Mouse (Mus musculus) heart, adult 2 months (tissue): Measurements from ENCODE around the gene Sult6b1. TPM values are rescaled to one million over a fixed set of nuclear protein-coding genes. Genes with fewer than 3 reads are reported as not detected.

Experiments used
- DNase-seq, 2 experiments: peaks; one replicate each; pipeline ENCODE4 v3.0.0; 2021
- H3K27ac ChIP-seq: fragments of 200-600 bp; 2 replicates; pipeline ENCODE4 v1.8.1; 2022
- H3K27me3 ChIP-seq: fragments of 200-500 bp; 2 replicates; pipeline ENCODE4 v1.6.1; 2012; ENCODE audit warnings: mild to moderate bottlenecking, low read length, inconsistent platforms, mixed read lengths; ENCODE audit not compliant: control insufficient read depth, insufficient read depth
- H3K36me3 ChIP-seq: fragments of 200-500 bp; 2 replicates; pipeline ENCODE4 v1.6.1; 2012; ENCODE audit warnings: low read length, inconsistent platforms; ENCODE audit not compliant: control insufficient read depth, insufficient read depth
- H3K4me1 ChIP-seq: fragments of 200-500 bp; 2 replicates; pipeline ENCODE4 v1.6.1; 2011; ENCODE audit warnings: low read length; ENCODE audit not compliant: control insufficient read depth, insufficient read depth
- H3K4me3 ChIP-seq: fragments of 200-600 bp; 2 replicates; pipeline ENCODE4 v1.8.1; 2022
- H3K79me2 ChIP-seq: fragments of 200-500 bp; replicated peaks from 2 replicates; pipeline ENCODE4 v1.6.1; 2012; ENCODE audit warnings: mild to moderate bottlenecking, inconsistent platforms, low read length, moderate library complexity, mixed read lengths; ENCODE audit not compliant: control insufficient read depth, insufficient read depth
- H3K9ac ChIP-seq: fragments of 200-500 bp; 2 replicates; pipeline ENCODE4 v1.6.1; 2012; ENCODE audit warnings: low read depth, mild to moderate bottlenecking, control low read depth, inconsistent platforms, low read length, mixed read lengths
- CTCF ChIP-seq: fragments of 200-600 bp; IDR thresholded peaks from 2 replicates; pipeline ENCODE4 v1.8.1; 2022; ENCODE audit warnings: antibody characterized with exemption, mild to moderate bottlenecking, moderate library complexity
- EP300 ChIP-seq: fragments of 200-500 bp; IDR thresholded peaks from 2 replicates; pipeline ENCODE4 v1.6.1; 2011; ENCODE audit warnings: low read depth, low read length, control low read depth; ENCODE audit not compliant: insufficient read depth
- POLR2A ChIP-seq: fragments of 200-500 bp; IDR thresholded peaks from 2 replicates; pipeline ENCODE4 v1.6.1; 2011; ENCODE audit warnings: mild to moderate bottlenecking, low read depth, low read length, control low read depth; ENCODE audit not compliant: insufficient read depth
- WGBS: fragments of 180-500 bp; shearing (Covaris S2); methylation state at CpG from one replicate; pipeline ENCODE4 v1.1.7; 2018; 5-methylcytosine and 5-hydroxymethylcytosine counted together
- intact Hi-C: fragments of 180-260 bp; cut with DNase I; formaldehyde crosslinking; loops from one replicate; pipeline ENCODE4 v1.15.1; 2025
- polyA plus RNA-seq: library from polyadenylated mRNA; depleted of rRNA; stranded (reverse); fragments of >200 nt; gene quantifications from 2 replicates; pipeline ENCODE4 v1.2.3, GENCODE M21; 2012
- total RNA-seq, 2 experiments: library from RNA; stranded (reverse); gene quantifications; 2 replicates each; pipeline ENCODE4 v1.2.3; 2021

Sult6b1 gene
- total and polyA plus RNA-seq, 3 experiments = not detected

DNA sequence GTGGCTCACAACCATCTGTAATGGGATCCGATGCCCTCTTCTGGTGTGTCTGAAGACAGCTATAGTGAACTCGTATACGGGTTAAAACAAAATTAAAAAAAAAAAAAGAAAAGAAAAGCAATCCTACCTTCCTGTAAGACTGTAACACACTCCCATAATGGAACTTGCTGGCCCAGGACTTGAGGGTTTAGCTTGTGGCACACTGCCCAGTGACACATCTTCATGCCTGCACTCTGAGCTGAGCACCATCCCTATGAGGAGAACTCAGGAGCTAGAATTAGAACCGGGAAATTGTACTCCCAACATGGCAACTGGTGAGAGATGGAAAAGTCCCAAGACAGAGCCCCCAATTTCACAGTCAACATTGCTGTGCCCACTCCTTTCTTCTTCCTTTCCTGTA, 23.5 kb downstream of the Sult6b1 start:
- intact Hi-C loops = no loop called here
- TF ChIP-seq CTCF (no peak), POLR2A (no peak), EP300 (no peak)
- Histone ChIP-seq H3K79me2 (no peaks in the 10 kb centered on the region), H3K4me1 (peaks cover 1% of the 10 kb centered on the region), H3K36me3 (0 out of 2 replicates have a peak, but pooled peaks cover 2% of the 10 kb centered on the region), H3K9ac (no peak overlapping the region), H3K4me3 (no peak overlapping the region), H3K27ac (no peak overlapping the region), H3K27me3 (no peaks in the 10 kb centered on the region)
- DNase-seq = no peak
- 88% methylated on average over 4 of the region's 4 CpGs for WGBS

DNA sequence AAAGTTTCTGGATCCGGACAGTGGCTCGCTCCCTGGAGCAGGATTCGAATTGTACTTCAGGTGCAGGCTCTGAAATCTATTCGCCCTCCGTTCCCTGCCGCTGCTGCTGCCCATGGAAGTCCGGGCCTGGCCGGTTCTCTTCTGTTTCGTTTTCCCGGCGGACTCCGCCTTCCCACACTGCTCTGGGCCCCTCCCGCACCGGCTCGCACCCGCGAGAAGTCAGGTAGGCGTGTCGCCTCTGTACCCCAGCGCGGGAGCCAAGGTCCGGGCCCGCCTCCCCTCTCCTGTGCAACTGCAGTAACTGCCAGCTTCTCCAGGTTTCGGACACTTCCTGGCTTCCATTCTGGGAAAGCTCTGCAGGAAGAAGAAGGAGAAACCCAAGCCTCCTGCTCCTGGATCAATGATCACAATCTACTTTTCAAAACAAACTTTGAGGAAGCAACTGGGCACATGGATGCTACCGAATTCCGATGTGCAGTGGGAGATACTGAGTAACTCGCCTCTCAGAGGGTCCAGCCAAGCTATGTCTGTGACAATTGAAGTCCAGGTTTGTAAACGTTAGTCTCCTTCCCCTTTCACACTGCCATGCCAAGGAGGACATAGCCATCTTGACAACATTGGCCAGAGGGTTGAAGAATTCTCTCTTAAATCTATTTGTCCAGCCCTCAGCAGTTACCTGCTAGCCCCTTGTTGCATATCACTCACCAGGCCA, 24.2 kb downstream of the Sult6b1 start, which contains the start of gene Eif2ak2:
TSS of gene Eif2ak2 (minus strand) at position 173 of the 712 bp plus-strand sequence.
- peak; percentile 86 to 89 for DNase-seq
- intact Hi-C loops = no loop called here
- Histone ChIP-seq H3K27ac (peak within 1 kb of the TSS; percentile 73), H3K4me1 (peaks cover 1% of the 10 kb centered on the region), H3K36me3 (0 out of 2 replicates have a peak, but pooled peaks cover 2% of the 10 kb centered on the region), H3K9ac (peak within 1 kb of the TSS; percentile 80), H3K79me2 (no peaks in the 10 kb centered on the region), H3K27me3 (no peaks in the 10 kb centered on the region), H3K4me3 (peak within 1 kb of the TSS; percentile 60)
- peak; percentile 81 for TF ChIP-seq POLR2A
- TF ChIP-seq CTCF = no peak
- TF ChIP-seq EP300 = no peak
- 1% methylated on average over 28 of the region's 28 CpGs for WGBS

DNA sequence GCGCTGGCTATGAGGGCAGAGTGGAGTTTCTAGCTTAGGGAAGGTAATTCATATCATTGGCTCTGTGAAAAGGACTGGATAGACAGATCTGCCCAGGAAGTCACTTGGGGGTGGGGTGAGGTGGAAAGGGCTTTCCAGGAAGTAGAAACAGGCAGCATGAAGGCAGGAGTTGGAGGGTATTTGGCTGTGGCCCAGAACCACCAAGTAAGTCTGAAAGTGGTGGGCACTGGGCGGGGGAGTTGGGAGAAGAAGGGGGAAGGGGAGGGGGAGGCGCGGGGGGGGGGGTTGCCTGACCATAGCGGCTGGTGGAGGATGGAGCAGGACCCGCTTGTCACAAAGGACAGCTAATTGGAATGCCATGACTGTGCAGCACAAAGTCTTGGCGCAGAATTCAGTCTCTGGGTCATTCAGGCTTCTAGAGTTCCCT, 24.9 kb downstream of the Sult6b1 start:
- 0 out of 2 replicates have a peak, but pooled peaks cover 2% of the 10 kb centered on the region for H3K36me3 ChIP-seq
- H3K9ac ChIP-seq = peak overlapping the region; percentile 80
- no peak for DNase-seq
- H3K4me1 ChIP-seq = peaks cover 1% of the 10 kb centered on the region
- no peak for TF ChIP-seq CTCF
- no peak for TF ChIP-seq EP300
- no peak for TF ChIP-seq POLR2A
- peak overlapping the region; percentile 73 for H3K27ac ChIP-seq
- H3K27me3 ChIP-seq = no peaks in the 10 kb centered on the region
- 5% methylated on average over 6 of the region's 7 CpGs for WGBS
- H3K4me3 ChIP-seq = peak overlapping the region; percentile 60
- intact Hi-C loops = no loop called here
- no peaks in the 10 kb centered on the region for H3K79me2 ChIP-seq

DNA sequence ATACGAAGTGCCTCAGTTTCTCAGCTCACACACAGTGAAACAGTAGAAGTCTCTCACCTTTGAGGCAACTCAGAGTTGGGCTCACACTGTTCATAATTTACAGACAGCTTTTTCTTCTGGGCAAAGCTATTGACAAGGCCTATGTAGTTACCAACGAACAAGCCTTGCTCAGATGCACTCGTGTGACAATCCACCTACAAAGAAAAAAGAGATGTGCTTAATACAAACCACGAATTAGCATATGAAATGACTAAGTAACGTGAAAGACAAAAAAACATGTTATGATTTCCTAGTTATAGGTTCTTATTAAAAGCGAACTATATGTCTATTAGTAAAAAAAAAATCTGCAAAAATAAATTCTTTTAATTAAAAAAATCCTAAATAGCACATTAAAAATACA, 32.9 kb downstream of the Sult6b1 start:
- DNase-seq = no peak
- no peak overlapping the region for H3K27ac ChIP-seq
- no peaks in the 10 kb centered on the region for H3K4me1 ChIP-seq
- H3K4me3 ChIP-seq = no peak overlapping the region
- no peaks in the 10 kb centered on the region for H3K36me3 ChIP-seq
- H3K79me2 ChIP-seq = no peaks in the 10 kb centered on the region
- TF ChIP-seq EP300 (no peak), CTCF (no peak), POLR2A (no peak)
- 93% methylated on average over 6 of the region's 6 CpGs for WGBS
- H3K27me3 ChIP-seq = no peaks in the 10 kb centered on the region
- intact Hi-C loops = no loop called here
- H3K9ac ChIP-seq = no peak overlapping the region

DNA sequence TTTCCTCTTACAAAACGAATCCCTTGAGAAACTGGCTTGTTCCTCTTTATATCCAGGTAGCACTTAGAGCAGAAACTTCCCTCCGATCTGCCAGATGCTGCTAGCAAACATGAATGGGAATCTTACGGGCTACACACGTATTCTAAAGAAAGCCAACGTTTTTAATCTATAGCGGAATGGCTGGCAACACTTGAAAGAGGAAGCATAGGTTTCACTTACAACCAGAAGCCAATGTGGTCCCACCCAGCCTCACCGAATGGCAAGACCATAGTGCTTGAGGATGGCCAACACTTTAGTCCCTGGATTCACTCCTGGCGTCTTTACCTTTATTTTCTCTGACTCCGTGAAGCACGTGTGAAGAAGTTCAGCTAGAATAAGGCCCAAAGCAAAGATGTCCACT, 50.5 kb downstream of the Sult6b1 start:
- Histone ChIP-seq H3K9ac (no peak overlapping the region), H3K27ac (no peak overlapping the region), H3K79me2 (no peaks in the 10 kb centered on the region), H3K36me3 (no peaks in the 10 kb centered on the region), H3K4me1 (no peaks in the 10 kb centered on the region), H3K27me3 (no peaks in the 10 kb centered on the region), H3K4me3 (no peak overlapping the region)
- intact Hi-C loops = no loop called here
- no peak for DNase-seq
- TF ChIP-seq POLR2A (no peak), EP300 (no peak), CTCF (no peak)
- 87% methylated on average over 10 of the region's 10 CpGs for WGBS

DNA sequence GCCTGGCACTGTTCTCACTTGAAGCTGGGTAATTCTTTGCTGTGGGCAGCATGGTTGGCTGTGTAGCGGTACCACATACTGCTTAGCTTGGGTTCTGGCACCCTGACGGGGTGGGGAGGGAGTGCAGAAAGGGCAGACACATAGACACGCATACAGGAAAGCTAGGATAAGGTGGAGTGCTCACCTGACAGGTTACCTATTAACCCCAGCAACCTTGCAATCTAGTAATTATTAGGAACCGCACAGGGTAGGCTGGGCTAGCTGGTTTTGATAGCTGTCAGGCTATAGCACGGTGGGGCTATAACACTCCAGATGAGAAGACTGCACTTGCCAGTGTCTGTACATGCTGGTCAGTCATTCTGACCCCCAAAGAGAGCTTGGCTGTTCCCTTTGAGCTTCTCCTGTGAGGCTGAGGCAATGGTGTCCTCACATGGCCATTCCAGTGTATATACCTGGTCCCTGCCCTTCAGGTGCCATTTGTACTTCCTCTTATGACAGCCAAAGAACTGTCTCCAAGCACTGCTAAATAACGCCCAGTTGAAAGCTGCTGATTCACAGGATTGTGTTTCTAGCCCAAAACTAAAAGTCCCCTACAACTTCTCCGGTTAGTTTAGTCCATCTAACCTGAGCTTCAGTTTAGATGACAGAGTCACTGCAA, 64.4 kb downstream of the Sult6b1 start:
- no peaks in the 10 kb centered on the region for H3K79me2 ChIP-seq
- DNase-seq = no peak
- 93% methylated on average over 7 of the region's 7 CpGs for whole genome bisulfite sequencing
- no peaks in the 10 kb centered on the region for H3K4me1 ChIP-seq
- no peak overlapping the region for H3K9ac ChIP-seq
- no peak overlapping the region for H3K4me3 ChIP-seq
- H3K36me3 ChIP-seq = no peaks in the 10 kb centered on the region; the same call in 1 of the 2 replicates
- intact Hi-C loops = no loop called here
- TF ChIP-seq POLR2A (no peak), EP300 (no peak), CTCF (no peak)
- H3K27ac ChIP-seq = no peak overlapping the region
- no peaks in the 10 kb centered on the region for H3K27me3 ChIP-seq
